Mouse (Mus musculus) adipocyte (in vitro differentiated cells): ENCODE data around the gene Pabpc1l.

ENCODE experiments used
- DNase-seq: peaks from one replicate; pipeline ENCODE4 v3.0.0-alpha.2; 2016; ENCODE audit warnings: low spot score

The Pabpc1l gene

GRCm38 (mm10) chr2:164025150-164025549 is at the start of gene Pabpc1l:
Gene Pabpc1l (plus strand): TSS chr2:164025450.
- no peak for DNase-seq

DNA sequence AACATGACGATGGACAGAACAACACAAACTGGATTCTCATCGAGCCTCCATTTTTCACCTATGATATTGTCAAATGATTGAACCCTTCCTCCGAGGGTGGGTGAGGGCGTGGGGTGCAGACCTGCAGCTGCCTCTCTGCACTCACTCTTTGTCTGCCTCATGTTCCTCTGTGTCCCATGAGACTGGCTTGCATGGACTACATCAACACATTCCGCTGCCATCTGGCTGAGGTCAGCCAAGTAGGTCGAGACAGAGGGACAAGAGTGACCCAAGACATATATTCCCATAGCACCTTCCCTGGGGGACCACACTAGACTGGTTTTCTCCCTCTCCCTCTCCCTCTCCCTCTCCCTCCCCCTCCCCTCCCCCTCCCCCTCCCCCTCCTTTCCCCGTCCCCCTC is 48.8 kb upstream of the Pabpc1l start:
- peak; percentile 95 for DNase-seq

GRCm38 (mm10) chr2:163987233-163987632 is 38.0 kb upstream of the Pabpc1l start:
- DNase-seq = no peak

DNA sequence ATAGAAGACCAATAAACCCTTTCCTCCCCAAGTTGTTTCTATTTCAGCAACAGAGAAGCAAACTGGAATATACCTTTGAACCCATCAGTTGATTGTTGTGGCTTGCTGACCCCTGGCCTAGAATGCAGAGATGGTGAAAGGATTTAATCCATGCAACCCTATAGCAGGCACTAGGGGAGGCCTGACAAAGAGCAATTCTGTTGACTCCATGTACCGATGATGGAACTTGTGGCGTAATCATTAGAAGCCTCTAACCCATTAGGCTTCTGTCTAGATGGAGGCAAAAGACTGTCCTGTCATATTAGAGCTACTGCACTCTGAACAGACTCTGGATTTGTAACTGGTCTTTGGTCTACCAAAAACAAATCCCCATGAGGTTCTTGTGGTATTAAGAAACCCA is 32.4 kb upstream of the Pabpc1l start:
- DNase-seq = peak; percentile 97

- no peak for DNase-seq
These were observed 30.6 kb upstream of the Pabpc1l start, which contains the start of gene Ywhab for GRCm38 (mm10) chr2:163994654-163994976. Gene Ywhab (plus strand): TSS chr2:163994960.

DNA sequence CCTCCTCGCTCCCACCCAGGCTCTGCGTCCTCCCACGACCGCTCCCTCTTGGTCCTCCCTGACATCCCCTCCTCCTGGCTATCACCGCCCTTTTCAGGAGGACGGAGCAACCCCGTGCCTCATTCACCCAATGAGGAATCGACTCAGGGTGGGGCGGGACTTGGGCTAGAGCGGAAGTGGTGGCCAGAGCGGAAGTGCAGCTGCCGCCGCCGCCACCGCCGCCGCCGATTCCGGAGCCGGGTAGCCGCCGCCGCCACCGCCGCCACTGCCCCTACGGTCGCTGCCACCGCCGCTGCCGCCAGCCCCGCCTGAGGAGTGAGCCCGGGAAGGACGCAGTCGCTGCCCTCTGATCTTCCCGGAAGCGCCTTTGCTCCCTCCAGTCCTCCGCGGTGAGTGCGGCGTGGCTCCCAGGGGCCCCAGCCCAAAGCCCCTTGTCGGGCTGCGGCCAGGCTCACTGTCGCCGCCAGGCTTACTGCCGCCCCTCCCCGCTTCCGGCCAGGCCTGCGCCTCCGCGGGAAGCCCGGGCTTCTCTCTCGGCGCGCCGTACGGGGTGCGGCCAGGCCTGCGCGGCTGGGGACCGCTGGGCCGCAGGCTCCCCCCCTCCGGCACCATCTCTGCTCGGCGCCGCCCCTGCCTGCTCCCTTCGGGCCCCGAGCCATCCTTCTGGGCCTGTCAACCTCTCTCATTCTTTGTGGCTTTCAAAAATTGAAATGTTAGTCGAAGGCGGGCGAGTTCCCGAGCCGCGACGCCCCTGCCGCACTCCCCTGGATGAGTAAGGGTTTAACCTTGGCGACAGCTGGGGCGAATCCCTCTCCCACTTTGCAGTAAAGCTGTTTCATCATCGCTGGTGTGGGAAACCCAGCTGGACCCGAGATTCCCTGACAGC is 30.0 kb upstream of the Pabpc1l start:
- DNase-seq = peak; percentile 98

GRCm38 (mm10) chr2:163996275-163996674 is 29.0 kb upstream of the Pabpc1l start:
- no peak for DNase-seq

DNA sequence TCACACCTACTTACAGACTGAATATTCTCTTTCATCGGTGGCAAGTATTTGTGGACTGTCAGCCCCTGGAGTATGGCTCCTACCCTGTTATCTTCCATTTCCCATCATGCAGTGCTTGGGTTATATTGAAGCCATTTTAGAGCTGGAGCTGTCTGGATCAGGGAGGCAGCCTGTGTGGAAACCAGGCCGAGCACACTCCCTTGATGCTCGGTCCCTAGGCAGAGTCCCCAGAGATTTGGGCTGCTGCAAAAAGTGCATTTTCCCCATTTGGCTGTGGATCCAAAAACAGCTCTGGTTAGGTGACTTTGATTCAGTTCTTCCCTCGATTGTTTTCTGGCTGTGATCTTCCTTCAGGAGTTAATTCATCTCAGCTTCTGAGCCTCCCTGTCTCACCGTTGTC is 28.4 kb upstream of the Pabpc1l start:
- peak; percentile 74 for DNase-seq

- no peak for DNase-seq
These were observed 26.3 kb upstream of the Pabpc1l start for GRCm38 (mm10) chr2:163998981-163999380.

DNA sequence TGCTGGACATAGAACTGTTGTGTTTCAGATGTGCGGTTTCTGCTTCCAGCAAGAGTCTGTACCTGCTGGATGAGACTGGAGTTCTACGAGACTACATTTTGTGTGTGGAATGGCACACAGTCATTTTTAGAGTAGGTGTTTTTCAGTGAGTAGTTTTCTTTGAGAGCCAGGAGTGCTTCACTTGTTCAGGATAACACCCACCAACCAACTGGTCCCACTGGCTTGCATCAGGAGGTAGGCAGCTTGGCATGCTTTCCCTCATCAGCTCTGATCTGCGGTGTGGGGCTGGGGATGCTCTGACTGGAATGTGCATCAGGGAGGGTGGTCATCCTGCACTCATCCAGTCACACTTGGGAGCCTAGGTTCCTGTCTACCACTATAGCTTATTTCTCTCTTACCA is 22.6 kb upstream of the Pabpc1l start:
- no peak for DNase-seq

GRCm38 (mm10) chr2:164004503-164004902 is 20.7 kb upstream of the Pabpc1l start:
- no peak for DNase-seq

DNA sequence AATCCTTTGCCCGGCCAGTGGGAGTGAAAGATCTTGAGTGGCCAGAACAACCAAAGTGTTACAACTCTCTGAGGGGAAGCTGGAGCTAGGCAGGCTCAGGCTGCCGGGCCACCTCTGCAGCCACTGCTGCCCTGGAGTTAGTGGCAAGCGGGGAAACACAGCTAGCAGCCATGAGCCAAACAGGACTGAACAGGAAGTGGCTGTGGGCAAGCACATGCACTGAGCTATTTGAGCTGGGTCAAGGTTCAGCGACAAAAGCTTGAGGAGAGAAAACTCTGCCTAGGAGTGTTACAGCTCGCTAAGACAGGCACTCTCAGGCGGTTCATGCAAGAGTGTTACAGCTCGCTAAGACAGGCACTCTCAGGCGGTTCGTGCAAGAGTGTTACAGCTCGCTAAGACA is 18.3 kb upstream of the Pabpc1l start:
- DNase-seq = peak; percentile 53

GRCm38 (mm10) chr2:164007547-164007946 is 17.7 kb upstream of the Pabpc1l start:
- DNase-seq = peak; percentile 5

DNA sequence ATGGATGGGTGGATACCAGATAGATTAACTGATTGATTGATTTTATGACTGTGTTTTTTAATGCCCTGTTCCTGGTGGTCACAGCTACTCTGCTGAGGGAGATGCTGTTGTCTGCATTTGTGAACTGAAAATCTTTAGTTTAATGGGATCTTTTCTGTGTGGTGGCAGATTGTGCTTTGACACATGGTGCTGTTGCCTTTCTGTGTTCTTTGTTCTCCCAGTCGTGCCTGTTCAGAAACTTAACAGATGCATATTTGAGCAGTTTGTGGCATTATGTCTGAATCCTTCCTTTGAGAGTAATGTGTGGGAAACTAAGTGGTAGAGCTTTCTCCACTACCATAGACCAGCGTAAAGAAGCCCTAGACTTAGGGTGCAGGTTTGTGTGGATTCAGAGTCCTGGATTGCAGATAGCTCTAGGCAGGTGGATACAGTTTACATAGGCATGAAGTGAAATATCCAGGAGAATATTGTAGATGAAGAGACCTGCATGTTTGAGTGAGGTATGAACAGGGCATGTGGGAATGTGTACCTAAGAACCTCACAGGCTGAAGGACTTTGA is 17.2 kb upstream of the Pabpc1l start:
- peak; percentile 22 for DNase-seq

GRCm38 (mm10) chr2:164009227-164009626 is 16.0 kb upstream of the Pabpc1l start:
- DNase-seq = peak; percentile 80

DNA sequence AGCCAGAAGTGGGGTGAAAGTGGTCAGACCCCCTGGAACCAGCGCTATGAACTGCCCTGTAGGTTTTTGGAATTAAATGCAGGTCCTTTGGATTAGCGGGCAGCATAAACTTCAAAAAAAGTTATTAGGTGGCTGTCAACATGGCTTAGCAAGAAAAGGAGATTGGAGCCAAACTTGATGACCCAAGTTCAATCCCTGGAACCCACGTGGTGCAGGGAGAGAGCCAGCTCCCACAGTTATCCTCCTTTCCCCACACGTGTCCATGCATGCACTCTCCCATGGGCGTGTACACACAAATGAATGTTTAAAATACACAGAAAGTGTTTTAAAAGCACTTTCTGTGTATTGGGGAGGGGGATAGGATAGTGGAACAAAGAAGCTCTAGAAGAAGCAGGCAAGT is 14.8 kb upstream of the Pabpc1l start:
- DNase-seq = peak; percentile 14

- peak; percentile 37 for DNase-seq
These were observed 14.3 kb upstream of the Pabpc1l start for GRCm38 (mm10) chr2:164010944-164011343.

DNA sequence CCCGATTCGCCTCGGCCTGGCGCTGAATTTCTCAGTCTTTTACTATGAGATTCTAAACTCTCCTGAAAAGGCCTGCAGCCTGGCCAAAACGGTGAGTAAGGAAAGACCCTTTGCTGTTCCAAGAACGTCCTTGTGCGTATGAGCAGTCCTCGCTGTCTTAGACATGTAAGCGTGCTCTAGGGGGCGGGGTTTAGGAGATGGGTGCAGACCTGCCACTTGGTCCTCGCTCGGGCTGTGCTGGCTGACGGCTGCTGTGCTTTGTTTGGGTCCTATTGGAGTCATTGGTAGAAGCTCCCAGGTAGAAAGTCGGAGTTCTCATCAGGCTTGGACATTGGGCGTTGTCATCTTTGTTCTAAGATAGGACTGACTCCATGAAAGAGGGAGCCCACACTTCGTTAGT is 9.9 kb upstream of the Pabpc1l start:
- no peak for DNase-seq

GRCm38 (mm10) chr2:164018910-164019309 is 6.3 kb upstream of the Pabpc1l start:
- DNase-seq = peak; percentile 48

DNA sequence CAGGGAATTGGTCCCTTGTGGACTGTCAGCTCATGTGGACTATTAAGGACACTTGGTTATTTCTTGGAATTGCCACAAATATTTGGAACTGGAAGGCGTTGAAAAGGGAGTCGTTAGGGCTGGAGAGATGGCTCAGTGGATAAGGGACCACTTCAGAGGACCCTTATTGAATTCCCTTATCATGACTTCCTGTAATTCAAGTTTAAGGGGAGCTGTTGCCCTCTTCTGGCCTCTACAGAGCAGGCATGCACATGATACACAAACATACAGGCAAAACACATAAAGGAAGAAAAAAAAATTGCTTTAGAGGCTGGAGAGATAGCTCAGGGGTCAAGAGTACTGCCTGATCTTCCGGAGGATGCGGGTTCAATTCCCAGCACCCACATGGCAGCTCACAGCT is 5.3 kb upstream of the Pabpc1l start:
- no peak for DNase-seq

DNA sequence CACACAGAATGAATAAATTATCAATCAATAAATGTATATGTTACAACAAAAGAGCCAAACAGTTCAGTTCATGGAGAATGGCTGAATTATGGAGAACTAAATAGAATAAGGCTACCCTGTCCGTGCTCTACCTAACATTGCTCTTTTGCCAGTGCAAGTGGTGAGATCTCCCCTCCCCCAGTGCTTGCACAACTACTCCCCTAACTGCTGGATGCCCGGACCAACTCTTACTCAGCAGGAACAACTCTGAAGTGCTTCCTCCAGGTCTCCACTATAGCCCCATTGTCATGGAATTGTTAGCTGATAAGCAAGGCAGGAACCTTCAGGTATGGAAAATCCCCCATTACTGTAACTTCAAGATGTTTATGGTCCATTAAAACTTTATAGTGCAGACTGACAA is 3.1 kb upstream of the Pabpc1l start:
- DNase-seq = peak; percentile 20

- no peak for DNase-seq
These were observed 5.9 kb downstream of the Pabpc1l start for GRCm38 (mm10) chr2:164031147-164031546.

DNA sequence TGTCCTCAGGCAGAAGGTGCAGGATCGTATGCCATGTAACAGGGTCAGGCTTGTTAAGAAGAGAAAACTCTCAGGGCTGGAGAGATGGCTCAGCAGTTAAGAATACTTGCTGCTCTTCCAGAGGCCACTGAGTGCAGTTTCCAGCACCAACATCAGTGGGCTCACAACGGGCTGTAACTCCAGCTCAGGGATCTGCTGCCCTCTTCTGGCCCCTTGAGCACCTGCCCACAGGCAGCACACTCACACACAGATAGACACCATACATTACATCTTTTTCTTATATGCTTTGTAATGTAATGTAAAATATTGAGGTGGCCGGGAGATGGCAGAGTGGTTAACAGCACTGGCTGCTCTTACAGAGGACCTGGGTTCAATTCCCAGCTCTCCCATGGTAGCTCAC is 7.7 kb downstream of the Pabpc1l start:
- DNase-seq = no peak

DNA sequence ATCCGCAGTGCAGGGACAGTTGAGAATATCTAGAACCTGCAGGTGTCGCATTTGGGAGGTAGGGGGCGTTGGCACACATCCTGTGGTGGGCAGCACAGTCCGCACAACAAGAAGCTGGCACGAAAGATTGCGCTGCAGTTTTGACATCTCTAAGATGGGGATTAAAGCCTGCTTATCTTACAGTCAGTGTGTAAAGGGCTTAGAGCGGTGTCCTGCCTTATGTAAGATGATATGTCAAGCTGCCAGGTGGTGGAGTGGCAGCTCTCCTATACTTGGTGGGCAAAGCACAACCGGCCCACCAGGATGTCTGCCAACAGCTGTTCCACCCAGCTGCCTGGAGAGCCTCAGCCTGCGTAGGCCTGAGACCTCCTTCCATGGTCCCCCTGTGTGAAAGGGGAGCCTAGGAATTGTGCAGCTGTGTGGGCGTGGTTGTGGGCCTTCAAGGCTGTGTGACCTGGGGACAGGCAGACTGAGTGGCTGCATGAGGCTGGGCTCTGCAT is 11.3 kb downstream of the Pabpc1l start:
- DNase-seq = no peak
